Mouse (Mus musculus): ENCODE measurements at regions not wholly inside any gene's neighbourhood (a gene's known extent, or its start where the extent isn't known, plus 50 kb on each side); places are given as distances from the start of the nearest gene placed in this dataset.
A peak's percentile ranks its signal among the peaks of the same experiment; 100 is the strongest.

DNA sequence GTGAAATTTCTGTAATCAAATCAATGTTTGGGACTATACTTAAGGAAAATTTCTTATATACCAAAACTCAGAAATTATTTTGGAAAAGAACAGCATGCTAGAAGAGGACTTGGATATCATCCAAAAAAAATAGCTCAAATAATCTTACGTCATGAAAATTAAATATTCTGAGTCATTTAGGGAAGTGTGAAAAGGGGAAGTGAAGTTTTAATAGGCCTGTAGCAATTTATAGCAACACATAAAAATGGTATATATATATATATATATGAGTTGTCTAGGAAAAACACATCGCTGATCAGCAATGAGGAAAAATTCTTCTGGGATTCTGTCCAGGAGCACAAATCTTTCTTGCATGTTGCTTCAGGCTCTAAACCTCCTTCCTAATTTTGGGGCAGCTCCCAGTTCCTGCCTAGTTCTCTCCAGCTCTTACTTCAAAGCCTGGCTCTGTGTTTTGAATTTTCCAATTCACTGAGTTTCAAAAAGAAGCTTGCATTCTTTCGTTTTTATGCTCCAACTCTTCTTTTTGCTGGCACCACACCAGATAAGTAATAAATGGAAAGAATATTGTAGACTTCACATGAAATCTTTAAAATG is 402.5 kb upstream of the Gemin8 start:
- DNase-seq = peak; percentile 2
